Mouse (Mus musculus): ENCODE results near the gene Foxp1. TPM values are rescaled to one million over a fixed set of nuclear protein-coding genes. Genes with fewer than 3 reads are reported as not detected.

Foxp1 gene
- polyA plus RNA-seq, 1 experiment, result 73.4 TPM

GRCm38 (mm10) chr6:99333127-99333526 is 189.4 kb downstream of the Foxp1 start:
- no peak overlapping the region for H3K4me3 ChIP-seq (ENCODE audit: insufficient read depth, low read length)
- peaks cover 5% of the 10 kb centered on the region for H3K4me1 ChIP-seq (ENCODE audit: control insufficient read depth, insufficient read depth, low read length)
- TF ChIP-seq CTCF (IDR thresholded peaks at IDR 0.05; ENCODE audit: low read depth, low read length) (no peak), POLR2A (IDR thresholded peaks at IDR 0.05; ENCODE audit: borderline replicate concordance, low read depth, low read length) (no peak)
- H3K27ac ChIP-seq (ENCODE audit: insufficient read depth, low read depth, low read length), result no peak overlapping the region

- Histone ChIP-seq H3K27ac (ENCODE audit: insufficient read depth, low read depth, low read length) (no peak overlapping the region), H3K4me1 (ENCODE audit: control insufficient read depth, insufficient read depth, low read length) (peaks cover under 1% of the 10 kb centered on the region; the same call in 1 of the 2 replicates)
These were observed 192.4 kb downstream of the Foxp1 start for GRCm38 (mm10) chr6:99330169-99330568.

GRCm38 (mm10) chr6:99328634-99329033 is 193.9 kb downstream of the Foxp1 start:
- Histone ChIP-seq H3K27ac (ENCODE audit: insufficient read depth, low read depth, low read length) (no peak overlapping the region), H3K4me1 (ENCODE audit: control insufficient read depth, insufficient read depth, low read length) (no peaks in the 10 kb centered on the region), H3K4me3 (ENCODE audit: insufficient read depth, low read length) (no peak overlapping the region)
- TF ChIP-seq CTCF (IDR thresholded peaks at IDR 0.05; ENCODE audit: low read depth, low read length) (no peak), POLR2A (IDR thresholded peaks at IDR 0.05; ENCODE audit: borderline replicate concordance, low read depth, low read length) (no peak)

More at GRCm38 (mm10) chr6:99330169-99330568, 192.4 kb downstream of the Foxp1 start:
- TF ChIP-seq POLR2A (IDR thresholded peaks at IDR 0.05; ENCODE audit: borderline replicate concordance, low read depth, low read length), result no peak
- no peak for TF ChIP-seq CTCF (IDR thresholded peaks at IDR 0.05; ENCODE audit: low read depth, low read length)
- H3K4me3 ChIP-seq (ENCODE audit: insufficient read depth, low read length), result no peak overlapping the region

- Histone ChIP-seq H3K27ac (ENCODE audit: insufficient read depth, low read depth, low read length) (no peak overlapping the region), H3K4me3 (ENCODE audit: insufficient read depth, low read length) (no peak overlapping the region), H3K4me1 (ENCODE audit: control insufficient read depth, insufficient read depth, low read length) (no peaks in the 10 kb centered on the region)
- no peak for TF ChIP-seq POLR2A (IDR thresholded peaks at IDR 0.05; ENCODE audit: borderline replicate concordance, low read depth, low read length)
- no peak for TF ChIP-seq CTCF (IDR thresholded peaks at IDR 0.05; ENCODE audit: low read depth, low read length)
These were observed 194.4 kb downstream of the Foxp1 start for GRCm38 (mm10) chr6:99328146-99328545.

- H3K27ac ChIP-seq (ENCODE audit: insufficient read depth, low read depth, low read length), result no peak overlapping the region
- H3K4me1 ChIP-seq (ENCODE audit: control insufficient read depth, insufficient read depth, low read length), result no peaks in the 10 kb centered on the region
- no peak overlapping the region for H3K4me3 ChIP-seq (ENCODE audit: insufficient read depth, low read length)
- TF ChIP-seq CTCF (IDR thresholded peaks at IDR 0.05; ENCODE audit: low read depth, low read length) (no peak), POLR2A (IDR thresholded peaks at IDR 0.05; ENCODE audit: borderline replicate concordance, low read depth, low read length) (no peak)
These were observed 194.8 kb downstream of the Foxp1 start for GRCm38 (mm10) chr6:99327721-99328120.

GRCm38 (mm10) chr6:99325881-99326280 is 196.6 kb downstream of the Foxp1 start:
- Histone ChIP-seq H3K4me3 (ENCODE audit: insufficient read depth, low read length) (no peak overlapping the region), H3K4me1 (ENCODE audit: control insufficient read depth, insufficient read depth, low read length) (no peaks in the 10 kb centered on the region), H3K27ac (ENCODE audit: insufficient read depth, low read depth, low read length) (no peak overlapping the region)
- TF ChIP-seq CTCF (IDR thresholded peaks at IDR 0.05; ENCODE audit: low read depth, low read length), result no peak
- no peak for TF ChIP-seq POLR2A (IDR thresholded peaks at IDR 0.05; ENCODE audit: borderline replicate concordance, low read depth, low read length)

- TF ChIP-seq CTCF (IDR thresholded peaks at IDR 0.05; ENCODE audit: low read depth, low read length) (no peak), POLR2A (IDR thresholded peaks at IDR 0.05; ENCODE audit: borderline replicate concordance, low read depth, low read length) (no peak)
- Histone ChIP-seq H3K27ac (ENCODE audit: insufficient read depth, low read depth, low read length) (no peak overlapping the region), H3K4me1 (ENCODE audit: control insufficient read depth, insufficient read depth, low read length) (no peaks in the 10 kb centered on the region), H3K4me3 (ENCODE audit: insufficient read depth, low read length) (no peak overlapping the region)
These were observed 197.1 kb downstream of the Foxp1 start for GRCm38 (mm10) chr6:99325461-99325860.

GRCm38 (mm10) chr6:99322132-99322904 is 200.2 kb downstream of the Foxp1 start:
- no peak overlapping the region for H3K27ac ChIP-seq (ENCODE audit: insufficient read depth, low read depth, low read length)
- H3K4me3 ChIP-seq (ENCODE audit: insufficient read depth, low read length), result no peak overlapping the region
- H3K4me1 ChIP-seq (ENCODE audit: control insufficient read depth, insufficient read depth, low read length), result peaks cover 3% of the 10 kb centered on the region; the same call in 1 of the 2 replicates
- no peak for TF ChIP-seq POLR2A (IDR thresholded peaks at IDR 0.05; ENCODE audit: borderline replicate concordance, low read depth, low read length)
- TF ChIP-seq CTCF (IDR thresholded peaks at IDR 0.05; ENCODE audit: low read depth, low read length), result no peak

- Histone ChIP-seq H3K27ac (ENCODE audit: insufficient read depth, low read depth, low read length) (no peak overlapping the region), H3K4me3 (ENCODE audit: insufficient read depth, low read length) (no peak overlapping the region), H3K4me1 (ENCODE audit: control insufficient read depth, insufficient read depth, low read length) (peaks cover 3% of the 10 kb centered on the region; the same call in 1 of the 2 replicates)
- TF ChIP-seq POLR2A (IDR thresholded peaks at IDR 0.05; ENCODE audit: borderline replicate concordance, low read depth, low read length) (no peak), CTCF (IDR thresholded peaks at IDR 0.05; ENCODE audit: low read depth, low read length) (no peak)
These were observed 202.1 kb downstream of the Foxp1 start for GRCm38 (mm10) chr6:99320444-99320843.
